Mouse (Mus musculus) gastrocnemius, postnatal 25 days (tissue): ENCODE data around the gene Trim29. TPM values are rescaled to one million over a fixed set of nuclear protein-coding genes. Genes with fewer than 3 reads are reported as not detected.

Experiments used
- DNase-seq: peaks from one replicate; pipeline ENCODE4 v3.0.0; 2022
- long read RNA-seq, 2 experiments: library from polyadenylated mRNA; stranded (forward); transcript quantifications; one replicate each; pipeline ENCODE4 v2.0.0; 2021
- total RNA-seq, 2 experiments: library from RNA; stranded (reverse); gene quantifications; 1 replicate in 1 of 2; 2 replicates in 1 of 2; pipeline ENCODE4 v1.2.3; 2021

Trim29 gene
- not detected for total RNA-seq
- long read RNA-seq, experiment 1: 0 reads
- long read RNA-seq, experiment 2: 0 reads

- DNase-seq: no peak
Observed at GRCm38 (mm10) chr9:43310538-43310937, at the start of gene Trim29. Trim29 (plus strand) TSS chr9:43310848.

DNA sequence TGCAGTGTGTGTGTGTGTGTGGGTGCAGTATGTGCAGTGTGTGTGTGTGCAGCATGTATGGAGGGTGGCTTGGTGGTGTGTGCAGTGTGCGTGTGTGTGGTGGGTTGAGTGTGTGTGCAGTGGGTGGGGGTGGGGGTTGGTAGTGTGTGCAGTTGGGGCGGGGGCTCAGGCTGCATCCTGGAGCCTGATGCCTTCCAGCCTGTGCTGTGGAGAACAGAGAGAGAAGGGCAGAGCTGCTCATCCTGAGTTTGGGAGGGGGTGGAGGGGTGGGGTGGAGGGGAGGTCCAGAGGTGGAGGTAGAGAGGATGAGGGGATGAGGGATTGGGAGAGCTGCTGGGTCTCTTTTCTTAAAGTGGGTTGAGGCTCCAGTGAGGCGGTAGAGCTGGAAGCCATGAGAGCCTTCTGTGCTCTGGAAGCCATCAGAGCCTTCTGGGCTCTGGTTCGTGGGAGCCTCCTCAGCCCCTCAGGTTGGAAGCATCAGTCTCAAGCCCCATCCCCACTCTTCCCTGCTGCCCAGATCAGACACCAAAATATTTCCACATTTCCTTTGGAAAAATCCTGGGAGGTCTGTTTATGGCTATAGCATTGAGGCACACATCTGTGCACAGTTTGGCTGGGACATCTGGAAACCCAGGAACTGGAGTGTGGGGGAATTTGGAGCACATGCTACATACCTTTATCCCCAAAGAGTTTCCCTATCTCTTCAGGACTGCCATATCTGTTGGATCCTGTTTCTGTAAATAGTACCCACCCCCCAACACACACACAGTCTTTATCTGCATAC is 49.3 kb upstream of the Trim29 start:
- DNase-seq: no peak

DNA sequence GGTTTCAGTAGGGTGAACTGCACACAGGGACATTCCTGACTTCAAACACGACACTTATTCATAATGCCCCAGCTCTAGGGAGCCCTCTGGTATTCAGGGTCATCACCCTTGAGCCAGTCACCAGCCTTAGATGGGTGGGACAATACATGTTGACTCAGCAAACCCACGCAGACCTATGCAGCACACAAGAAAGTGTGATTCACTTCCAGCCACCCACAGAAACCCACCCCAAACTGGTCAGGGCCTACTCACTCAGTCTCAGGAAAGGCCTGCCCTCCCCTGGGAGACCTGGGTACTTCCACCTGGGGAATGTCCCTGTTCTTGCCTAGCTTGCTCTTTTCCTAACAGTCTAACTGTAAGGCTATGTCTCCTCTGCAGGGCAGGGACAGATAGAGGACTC is 48.7 kb upstream of the Trim29 start:
- no peak for DNase-seq

DNA sequence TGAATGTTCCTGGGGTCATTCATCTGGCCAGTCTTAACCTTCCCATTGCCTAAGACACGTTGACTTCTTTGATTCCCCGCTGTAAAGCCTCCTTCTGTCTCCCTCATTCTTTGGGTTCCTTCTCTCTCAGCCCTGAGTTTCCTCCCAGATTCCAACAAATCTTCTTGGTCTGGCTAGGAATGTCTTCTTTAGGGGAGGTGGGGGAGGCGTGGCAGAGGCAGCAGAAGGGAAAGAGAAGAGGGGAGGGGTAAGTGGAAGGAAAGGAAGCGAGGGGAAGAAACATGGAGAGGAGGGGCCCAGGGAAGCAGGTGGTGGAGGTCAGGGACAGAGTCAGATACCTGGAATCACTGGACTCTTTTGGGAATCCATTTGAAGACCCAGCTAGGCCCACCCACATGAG is 48.3 kb upstream of the Trim29 start:
- DNase-seq: no peak

DNA sequence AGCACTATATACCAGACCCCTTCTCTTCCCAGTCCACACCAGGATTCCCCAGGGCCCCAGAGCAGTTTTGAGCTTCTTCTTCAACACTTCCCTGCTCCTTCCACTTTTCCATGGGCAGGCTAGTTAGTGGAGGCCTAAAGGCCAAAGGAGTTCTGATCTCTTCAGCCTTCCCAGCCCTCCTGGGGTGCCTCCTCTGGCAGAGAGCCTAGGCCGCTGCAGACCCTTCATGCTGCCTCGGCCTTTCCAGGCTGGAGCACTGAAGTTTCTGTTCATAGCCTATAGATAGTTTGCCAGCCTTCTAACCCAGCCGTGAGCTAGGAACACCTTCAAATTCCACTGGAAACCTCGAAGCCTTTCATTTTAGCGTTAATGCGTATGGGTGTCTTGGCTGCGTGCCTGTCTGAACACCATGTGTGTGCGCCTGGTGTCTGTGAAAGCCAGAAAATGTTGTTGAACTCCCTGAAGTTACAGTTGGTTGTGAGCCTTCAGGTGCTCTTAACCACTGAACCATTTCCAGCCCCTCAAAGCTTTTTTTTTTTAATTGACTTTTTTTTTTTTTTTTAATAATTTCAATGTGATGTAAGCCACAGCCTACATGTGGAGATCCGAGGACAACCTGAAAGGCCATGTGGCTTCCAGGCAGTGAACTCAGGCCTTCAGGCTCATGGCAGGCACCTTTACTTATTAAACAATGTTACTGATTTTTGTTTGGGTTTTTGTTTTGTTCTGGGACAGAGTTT is 47.7 kb upstream of the Trim29 start:
- no peak for DNase-seq

DNA sequence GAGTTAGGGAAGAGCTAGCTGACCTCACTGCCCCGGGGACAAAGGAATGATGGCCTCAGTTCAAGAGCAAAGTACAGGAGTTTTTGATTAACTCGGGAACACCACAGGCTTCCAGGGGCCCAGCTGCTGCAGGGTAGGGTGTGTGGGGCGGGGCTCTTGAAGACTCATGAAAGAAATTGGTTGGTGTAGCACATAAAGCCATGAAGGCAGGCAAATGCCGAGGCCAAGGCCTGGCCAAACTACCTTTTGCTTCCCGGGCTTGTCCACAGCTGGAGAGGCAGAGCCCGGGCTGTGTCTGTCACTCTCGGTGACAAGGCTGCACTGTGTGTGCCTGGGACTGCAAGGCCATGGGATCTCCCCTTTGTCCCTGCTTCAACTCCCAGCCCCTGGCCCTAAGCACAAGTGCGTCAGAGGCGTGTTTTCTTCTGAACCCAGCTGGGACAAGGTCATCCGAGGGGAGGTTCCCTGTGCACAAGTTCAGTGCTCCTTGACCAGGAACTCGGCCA is 46.6 kb upstream of the Trim29 start:
- peak; percentile 80 for DNase-seq

GRCm38 (mm10) chr9:43265194-43265593 is 45.5 kb upstream of the Trim29 start:
- no peak for DNase-seq

- DNase-seq: no peak
Observed at GRCm38 (mm10) chr9:43267357-43267756, 43.3 kb upstream of the Trim29 start.

DNA sequence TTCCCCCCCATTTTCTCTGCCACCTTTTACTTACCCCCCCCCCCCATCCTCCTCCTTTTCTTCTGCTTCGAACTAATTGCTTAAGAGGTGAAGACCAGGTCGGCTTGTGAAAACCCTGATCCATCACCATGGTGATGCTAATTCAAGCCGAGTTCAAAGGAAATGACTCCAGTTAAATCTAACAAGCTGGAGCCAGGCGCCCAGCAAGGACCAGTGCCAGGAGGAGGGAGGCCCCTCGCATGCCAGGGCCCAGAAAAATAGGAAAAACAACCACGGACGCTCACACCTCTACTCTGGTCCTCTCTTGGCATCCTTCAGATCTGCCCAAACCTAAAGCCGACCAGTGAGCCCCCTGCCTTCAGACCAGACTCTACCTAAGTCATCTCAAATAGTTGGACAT is 41.5 kb upstream of the Trim29 start:
- no peak for DNase-seq

- no peak for DNase-seq
Observed at GRCm38 (mm10) chr9:43270723-43271252, 39.9 kb upstream of the Trim29 start.

DNA sequence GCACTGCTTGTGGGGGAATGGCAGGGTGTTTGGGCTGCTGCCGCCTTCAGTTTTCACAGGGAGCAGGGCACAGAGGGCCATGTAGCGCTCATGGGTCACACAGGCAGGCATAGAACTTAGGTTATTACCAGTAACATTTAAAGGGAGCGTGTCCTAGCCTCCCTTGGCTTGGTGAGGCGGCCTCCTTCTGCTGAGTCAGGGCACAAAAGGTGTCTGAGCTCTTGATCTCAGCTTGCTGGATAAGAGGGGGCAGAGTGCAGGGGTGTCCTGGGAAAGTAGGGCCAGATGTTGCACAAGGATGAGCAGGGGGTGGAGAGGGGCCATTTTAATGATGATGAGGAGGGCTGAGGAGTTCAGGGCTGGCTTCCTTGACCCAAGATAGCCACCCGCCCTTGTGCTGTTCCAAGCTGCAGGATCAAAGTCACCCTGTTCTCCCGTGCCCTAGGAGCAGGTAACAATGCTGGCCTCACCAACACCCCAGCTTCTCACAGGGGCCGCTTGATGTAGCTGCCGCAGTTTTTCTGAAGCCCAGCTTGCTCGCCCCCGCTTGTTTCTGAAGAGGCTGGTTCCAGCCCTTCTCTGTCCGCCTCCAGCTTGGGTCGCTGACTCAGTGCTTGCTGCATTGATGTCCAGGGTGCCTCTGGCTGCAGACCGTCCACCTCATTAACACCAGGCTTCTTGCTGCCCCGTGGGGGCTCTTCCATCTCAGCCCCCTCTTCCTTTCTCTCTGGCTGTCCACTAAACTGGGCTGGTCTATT is 38.7 kb upstream of the Trim29 start:
- DNase-seq: peak; percentile 45

- peak; percentile 76 for DNase-seq
Observed at GRCm38 (mm10) chr9:43273735-43274134, 36.9 kb upstream of the Trim29 start.

DNA sequence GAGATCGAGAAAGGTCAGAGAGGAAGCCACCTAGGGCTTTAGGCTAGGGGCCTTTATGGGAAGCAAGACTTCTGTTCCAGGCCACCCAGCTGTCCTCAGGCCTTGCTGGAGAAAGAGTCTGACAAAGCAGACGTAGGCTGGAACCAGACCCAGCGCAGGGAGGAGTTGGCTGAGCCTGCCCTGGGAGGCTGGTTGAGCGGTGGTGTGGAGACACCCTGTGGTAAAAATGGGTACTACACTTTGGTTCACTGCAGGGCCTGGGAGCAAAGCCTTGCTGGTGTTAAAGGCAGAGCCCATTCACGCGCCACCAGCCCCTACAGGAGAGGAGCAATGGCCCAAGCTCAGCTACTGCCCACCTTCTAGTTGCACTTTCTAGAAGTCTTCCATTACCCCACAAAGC is 26.4 kb upstream of the Trim29 start:
- peak; percentile 77 for DNase-seq

DNA sequence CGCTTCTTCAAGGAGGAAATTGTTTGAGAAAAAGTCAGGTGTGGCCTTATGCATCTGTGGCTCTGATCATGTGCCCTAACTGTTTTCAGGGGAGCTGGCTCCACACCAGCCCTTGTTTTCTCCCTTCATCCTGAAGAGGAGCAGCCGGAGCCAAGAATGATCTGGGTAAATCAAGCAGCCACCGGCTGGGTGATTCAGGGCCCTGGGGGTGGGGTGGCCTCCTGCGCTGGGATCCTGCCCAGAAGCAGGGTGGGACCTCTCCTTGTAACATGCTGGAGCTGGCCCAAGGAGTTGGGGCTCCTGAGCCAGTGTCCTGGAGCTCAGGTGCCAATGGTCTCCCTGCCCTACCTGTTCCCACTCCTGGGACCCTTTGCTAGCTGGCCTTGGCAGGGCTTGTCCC is 25.4 kb upstream of the Trim29 start:
- DNase-seq: peak; percentile 44

DNA sequence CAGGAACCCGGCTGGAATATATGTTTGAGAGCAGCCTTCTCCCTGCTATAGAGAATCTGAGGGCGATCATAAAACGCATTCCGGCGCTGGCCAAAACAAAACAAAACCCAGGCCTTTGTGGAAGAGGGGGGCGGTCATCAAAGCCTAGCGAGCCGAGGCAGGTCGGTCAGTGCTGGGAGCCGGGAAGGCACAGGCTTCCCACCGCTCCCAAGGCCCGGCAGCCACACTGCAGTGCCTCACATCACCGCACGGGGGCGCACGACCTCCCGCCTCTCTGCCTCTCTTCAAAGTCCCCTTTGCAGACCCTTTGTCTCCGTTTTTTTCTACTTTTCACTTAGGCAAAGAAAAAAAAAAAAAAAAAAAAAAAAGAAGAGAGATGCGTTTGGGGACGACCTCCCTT is 23.8 kb upstream of the Trim29 start:
- DNase-seq: no peak

DNA sequence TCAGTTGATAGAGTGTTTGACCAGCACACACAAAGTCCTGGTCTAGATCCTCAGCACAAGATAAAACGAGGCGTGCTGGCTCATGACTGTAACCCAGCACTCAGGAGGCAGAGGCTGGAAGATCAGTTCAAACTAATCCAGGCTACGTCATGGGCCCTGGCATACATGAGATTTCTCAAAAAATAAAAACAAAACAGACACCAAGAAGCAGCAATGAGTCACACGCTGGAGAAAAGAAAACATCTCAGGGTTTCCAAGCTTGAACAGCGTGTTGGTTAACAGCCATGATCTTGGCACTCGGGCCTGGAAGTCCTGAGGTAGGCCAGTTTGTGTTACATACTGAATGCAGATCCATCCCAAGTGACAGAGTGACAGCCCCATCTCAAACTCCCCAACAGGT is 17.6 kb upstream of the Trim29 start:
- no peak for DNase-seq

GRCm38 (mm10) chr9:43300394-43300793 is 10.3 kb upstream of the Trim29 start:
- no peak for DNase-seq

DNA sequence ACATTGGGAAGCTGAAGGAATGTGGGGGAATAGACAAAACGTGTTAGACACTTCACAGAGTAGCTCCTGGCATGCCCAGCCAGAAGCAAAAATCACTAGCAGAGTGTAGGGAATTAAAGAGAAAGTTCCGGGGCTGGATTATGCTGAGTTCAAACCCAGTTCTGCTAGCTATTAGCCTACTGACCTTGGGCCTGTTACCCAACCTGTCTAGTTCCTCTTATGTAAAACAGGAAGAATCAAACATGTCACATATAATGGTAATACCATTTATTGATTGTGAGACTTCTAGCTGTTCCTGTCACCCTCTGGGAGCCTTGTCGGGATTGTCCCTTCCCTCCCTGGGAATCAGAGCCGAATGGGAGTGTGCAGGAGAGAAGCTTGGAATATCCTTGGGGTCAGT is 7.7 kb upstream of the Trim29 start:
- DNase-seq: no peak

DNA sequence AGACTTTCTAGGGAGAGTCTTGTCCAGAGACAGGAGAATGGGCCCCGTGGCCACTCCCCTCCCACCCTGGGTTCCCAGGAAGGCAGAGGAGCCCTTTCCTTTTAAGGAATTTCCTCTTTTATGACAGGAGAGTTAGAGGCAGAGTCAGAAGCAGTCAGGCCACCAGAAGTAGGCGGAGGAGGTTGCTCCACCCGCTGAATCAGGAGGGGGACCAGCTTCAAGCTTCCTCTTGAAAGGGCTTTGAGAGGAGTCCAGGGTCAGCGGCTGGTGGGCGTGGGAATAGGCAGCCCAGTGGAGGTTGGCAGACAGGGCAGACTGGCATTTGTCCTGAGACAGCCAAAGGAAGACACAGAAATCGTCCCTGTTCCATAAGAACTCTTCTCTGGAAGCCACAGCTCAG is 4.8 kb upstream of the Trim29 start:
- no peak for DNase-seq

DNA sequence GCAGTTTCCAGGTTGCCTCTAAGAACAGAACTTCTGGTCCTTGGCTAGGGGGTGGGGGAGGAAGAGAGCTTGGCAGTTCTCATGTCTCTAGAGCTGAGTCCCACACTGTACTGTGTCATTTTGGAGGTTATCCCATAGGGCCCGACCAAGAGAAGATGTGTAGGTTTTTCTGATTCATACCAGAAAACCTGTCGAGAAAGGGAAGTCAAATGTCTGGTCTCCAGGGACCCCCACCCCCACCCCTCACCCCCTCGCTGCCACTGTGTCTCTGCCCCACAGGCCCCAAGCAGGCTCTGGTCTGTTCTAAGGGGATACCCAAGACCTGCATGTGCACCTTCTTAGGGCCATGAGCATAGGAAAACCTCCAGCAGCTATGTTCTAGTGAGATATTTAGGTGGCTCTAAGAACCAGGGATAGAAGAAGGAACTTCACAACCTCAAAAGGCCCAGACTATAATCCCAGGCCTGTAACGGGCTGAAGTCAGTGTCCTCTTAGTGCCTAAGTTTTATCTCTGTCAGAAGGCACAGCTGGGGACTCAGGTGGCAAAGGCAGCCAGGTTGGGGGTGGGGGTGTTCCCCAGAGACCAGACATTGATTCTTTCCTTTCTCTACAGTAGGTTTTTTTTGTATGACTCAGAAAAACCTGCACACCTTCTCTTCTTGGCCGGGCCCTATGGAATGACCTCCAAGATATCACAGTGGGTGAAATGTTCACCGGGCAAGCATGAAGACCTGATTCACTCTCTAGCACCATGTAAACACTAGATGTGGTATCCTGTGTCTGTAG is 1.4 kb upstream of the Trim29 start:
- no peak for DNase-seq

DNA sequence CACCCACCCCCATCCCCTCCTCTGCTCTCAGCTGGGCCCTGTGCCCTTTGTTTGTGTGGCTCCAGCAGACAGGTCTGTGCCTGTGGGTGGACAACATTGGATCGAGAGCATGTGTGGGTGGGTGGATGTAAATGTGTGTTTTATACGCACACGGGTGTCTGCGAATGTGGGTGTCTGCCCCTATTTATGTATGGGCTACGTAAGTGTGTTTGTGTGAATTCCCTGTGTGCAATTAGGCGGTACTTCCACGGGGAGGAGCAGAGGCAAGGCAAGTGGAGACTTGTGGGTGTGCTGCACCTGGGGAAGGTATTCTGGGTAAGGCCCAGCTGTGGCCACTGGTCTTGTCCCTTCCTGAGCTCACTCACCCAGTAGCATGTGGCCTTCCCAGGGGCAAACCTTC is 1.5 kb downstream of the Trim29 start:
- DNase-seq: no peak

- DNase-seq: no peak
Observed at GRCm38 (mm10) chr9:43313805-43314204, 3.2 kb downstream of the Trim29 start.
